Mouse (Mus musculus) cerebellum, adult 9-11 months (tissue): ENCODE results near the gene Agap1.

ENCODE experiments used
- DNase-seq: peaks from one replicate; pipeline ENCODE4 v3.0.0; 2022

Agap1 gene

DNA sequence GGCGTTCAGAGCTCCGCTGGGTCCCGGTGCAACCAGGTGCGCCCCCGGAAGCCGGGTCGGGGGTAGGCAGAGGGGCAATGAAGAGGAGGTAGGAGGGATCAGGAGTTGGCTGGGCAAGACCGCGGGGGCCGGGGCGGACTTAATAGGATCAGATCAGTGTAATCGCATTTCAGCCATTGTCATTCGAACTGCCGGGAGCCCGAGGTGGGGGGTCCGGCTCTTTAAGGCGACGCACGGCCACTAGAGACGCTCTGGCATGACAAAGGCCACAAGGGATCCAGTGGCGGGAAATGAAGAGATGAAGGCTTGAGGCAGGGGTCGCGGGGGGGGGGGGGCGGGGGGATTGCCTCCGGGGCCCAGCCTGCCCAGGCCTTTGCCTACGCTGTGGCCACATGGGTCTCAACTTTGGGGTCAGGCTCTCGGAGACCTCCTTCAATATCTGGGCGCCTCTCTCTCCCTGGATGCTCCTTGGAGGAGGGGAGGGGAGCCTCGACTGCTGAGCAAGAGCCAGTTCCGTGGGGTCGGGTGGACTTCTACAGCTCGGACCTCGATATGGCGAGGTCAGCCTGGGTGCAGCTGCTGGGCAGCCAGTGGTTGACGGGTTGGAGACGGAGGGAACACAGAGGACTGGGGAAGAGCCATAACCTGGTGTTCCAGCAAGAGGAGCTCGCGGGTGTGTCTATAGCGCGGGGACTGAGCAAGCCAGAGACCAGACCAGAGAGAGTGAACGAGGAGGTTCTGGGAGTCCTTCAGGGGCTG, 468.5 kb downstream of the Agap1 start:
- no peak for DNase-seq

DNA sequence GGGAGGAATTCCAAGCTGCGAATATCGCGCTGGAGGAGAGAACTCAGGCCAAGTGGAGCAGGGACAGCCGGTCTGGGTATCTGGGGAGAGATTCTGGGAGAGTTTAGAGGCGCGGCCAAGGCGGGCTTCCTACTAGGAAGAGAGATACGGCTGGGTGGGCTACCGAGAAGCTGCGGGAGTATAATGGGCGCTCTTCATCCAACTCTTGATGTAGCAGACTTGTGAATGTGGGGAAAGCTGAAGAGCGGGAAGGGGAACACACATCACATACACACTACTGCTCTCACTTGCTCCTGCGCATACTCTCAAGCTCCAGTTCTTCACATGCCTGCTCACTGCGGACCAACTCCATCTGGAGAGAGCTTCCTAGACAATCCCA, 469.0 kb downstream of the Agap1 start:
- DNase-seq, result no peak

DNA sequence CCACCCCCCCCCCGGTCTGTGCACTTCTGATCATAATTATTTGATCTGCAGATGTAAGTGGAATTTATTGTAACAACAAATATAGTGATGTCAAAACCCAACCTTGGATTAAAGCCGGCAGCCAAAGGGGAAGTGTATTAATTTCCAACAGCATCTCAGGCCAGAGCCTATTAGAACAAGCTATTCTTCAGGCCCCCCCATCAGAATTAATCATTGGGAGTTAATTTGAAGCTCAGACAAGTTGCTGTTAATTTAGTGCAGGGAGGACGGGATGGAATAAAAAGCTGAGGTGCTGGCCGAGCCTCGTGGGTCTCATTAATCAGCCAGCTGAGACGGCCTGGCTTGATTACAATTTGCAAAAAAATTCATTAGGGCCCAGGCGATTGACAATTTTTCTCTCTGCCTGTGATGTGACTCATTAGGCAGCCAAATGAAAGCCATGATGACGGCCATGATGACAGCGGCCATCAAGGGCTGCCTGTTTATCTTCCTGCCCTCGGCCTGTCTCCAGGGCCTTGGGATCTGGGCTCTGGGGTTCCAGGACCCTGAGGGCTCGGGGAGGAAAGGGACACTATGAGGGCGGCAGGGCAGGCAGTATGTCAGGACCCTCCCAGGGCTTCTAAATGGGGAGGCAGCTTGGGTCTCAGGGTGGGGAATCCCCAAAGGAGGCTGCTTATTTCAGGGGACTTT, 471.0 kb downstream of the Agap1 start:
- no peak for DNase-seq

DNA sequence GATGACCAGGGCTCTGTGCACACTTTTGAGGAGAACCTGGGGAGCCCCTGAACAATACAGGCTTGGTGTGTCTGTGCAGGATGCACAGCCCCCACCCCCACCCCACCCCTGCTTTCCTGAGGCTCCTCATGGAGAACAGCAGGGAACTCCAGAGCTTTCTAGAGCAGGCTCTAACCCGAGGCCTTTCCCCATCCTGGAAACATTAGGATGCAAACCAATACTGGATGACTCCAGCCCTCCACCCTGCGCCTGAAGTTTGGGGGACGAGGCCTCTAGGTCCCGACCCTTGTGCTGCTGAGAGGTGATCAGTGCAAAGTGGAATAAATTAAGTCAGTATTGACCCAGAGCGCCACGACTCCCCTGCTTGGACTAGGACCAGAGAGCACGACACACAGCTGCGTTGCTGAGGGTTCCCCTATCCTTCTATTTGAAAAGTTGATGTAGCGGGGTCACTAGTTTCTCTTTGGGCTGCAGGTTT, 472.0 kb downstream of the Agap1 start:
- DNase-seq, result no peak

DNA sequence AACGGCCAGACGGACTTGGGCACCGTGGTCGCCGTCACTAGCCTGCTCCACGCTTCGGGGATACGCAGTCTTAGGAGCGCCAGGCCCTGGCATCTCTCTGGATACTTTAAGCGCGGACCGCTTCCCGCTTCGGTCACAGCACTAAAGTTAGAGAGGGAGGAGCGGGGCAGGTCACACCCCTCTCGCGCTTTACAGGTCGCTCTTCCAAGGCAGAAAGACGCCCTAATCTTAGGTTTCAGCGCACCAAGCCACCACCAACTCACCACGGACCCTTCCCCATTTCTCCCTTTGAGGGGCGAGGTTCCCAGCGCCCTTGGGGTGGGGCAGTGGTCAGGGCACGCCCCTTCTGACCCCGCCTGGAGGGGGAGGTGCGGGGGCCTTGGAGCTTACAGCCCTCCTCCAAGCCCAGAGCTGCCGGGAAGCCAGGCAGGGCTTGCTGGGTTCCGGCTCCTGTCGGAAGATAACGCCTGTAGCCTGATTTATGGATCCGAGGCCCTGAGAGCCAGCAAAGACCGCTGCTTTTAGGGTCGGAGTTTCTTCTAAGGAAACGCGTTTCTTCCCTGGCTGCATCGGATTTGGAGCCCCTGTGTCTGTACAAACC, 472.6 kb downstream of the Agap1 start:
- DNase-seq, result no peak

DNA sequence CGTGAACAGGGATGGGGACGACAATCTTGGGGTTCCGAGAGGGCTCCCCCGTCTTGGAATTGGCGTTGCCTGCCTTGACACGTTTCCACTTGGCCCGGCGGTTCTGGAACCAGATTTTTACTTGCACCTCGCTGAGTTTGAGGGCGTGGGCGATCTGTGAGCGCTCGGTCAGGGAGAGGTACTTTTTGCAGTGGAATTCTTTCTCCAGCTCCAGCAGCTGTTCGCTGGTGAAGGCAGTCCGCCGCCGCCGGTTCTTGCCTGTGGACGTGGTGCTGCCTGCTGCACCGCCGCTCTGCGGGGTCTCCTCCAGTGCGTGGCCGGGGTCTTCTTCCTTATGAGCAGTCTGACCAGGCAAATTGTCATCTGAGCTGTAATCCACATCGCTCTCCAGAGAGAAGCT, 474.1 kb downstream of the Agap1 start:
- no peak for DNase-seq

DNA sequence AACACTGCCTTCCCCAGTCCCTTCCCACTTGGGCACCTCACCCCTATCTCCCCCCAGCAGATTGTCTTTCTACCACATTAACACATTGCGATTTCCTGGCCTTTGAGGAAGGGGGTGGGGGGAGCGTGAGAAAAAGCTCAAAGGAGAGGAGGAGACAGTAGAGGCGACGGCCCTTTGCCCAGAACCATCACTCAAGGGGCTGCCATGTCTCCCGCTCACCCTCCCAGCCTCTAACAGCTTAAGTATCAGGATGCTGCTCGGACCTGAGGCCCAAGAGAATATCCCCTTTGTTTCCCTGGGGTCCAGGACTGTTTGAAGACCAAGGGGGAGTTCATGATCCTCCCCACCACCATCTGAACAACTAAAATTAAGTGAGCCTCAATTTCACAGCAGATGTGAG, 474.6 kb downstream of the Agap1 start:
- no peak for DNase-seq

DNA sequence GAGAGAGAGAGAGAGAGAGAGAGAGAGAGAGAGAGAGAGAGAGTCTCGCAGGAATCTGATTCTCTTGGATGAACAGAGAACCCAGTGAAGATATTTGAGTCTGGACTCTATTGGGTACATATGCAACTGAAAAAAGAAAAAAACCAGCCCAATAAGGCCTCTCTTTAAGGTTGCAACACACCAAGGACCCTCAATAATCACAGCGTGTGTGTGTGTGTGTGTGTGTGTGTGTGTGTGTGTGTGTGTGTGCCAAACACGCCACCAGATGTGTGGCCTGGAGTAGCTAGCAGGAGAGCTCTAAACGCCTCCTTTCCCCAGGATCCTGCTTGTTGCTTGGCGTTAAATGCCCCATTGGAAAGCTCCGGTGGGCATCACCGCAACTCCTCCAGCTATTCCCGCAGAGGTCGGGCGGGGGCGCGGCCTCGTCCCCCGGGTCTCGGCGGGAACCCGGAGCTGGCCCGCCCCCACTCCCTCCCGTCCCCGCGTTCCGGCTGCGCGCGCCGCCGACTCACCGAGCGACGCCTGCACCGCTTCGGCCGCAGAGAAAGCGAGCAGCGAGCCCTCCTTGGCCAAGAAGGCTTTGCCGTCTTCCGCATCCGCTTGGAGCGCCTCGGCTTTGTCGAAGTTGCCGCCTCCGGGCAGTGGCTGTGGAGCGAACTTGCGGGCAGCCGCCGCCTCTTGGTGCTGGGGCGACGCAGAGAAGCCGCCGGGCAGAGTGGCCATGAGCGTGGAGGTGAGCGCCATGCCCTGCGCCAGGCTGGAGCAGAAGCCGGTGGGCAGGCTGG, 475.3 kb downstream of the Agap1 start:
- no peak for DNase-seq

DNA sequence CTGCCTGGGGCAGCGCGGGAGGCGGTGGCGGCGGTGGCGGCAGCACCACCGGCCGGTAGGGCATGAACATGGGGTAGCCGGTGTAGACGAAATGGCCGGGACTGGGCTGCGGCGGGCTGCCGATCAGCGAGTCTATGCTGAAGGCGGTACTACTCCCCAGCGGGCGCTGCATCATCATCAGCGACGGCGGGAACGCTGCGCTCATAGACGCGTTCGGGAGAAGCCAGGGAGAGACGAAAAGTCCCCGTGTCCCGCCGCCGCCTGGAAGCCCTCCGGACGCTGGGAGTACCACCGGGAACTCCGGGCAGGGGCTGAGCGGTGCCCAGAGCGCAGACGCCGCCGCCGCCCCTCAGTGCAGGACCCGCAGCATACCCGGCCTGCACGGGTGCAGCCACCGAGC, 475.9 kb downstream of the Agap1 start:
- no peak for DNase-seq

DNA sequence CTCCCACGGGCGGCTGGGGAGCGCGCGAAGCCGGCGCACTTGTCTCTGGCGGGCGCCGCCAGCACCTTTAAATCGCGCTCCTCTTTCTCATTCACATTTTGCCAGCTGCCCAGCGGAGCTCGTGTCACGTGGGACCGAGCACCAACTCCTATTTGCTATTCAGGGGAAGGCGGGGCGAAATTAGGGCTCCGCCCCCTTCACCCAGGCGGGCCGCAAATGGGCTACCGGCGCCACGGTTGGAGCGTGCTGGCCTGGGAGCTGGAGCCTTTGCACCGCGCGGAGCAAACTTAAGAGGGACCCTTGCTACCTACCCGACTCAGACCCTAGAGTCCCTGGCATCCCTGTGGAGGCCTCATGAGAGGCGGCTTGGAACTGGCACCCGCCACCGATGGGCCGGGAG, 476.5 kb downstream of the Agap1 start, which contains the start of gene Gbx2:
Gene Gbx2, minus strand, starts transcription at position 60 of the 400 bp plus-strand sequence.
- no peak for DNase-seq

DNA sequence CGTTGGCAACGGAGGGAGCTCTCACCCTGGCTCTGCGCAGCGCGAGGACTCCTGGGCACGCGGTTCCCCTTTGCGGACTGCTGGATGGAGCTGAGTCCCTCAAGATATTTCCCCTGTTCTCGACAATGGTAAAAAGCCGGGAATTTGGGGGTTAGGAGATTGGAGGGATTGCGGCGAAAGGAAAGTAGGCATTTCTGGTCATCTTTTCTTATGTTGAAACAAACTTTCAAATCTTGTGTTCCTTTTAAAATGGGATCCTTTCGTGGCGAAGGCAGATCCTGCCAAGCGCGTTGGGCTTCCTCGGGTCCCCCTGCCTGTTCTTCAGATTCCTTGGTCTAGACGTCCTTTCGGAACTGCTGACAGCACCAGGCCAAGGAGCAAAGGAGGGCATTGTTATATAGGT, 477.4 kb downstream of the Agap1 start:
- DNase-seq, result no peak

DNA sequence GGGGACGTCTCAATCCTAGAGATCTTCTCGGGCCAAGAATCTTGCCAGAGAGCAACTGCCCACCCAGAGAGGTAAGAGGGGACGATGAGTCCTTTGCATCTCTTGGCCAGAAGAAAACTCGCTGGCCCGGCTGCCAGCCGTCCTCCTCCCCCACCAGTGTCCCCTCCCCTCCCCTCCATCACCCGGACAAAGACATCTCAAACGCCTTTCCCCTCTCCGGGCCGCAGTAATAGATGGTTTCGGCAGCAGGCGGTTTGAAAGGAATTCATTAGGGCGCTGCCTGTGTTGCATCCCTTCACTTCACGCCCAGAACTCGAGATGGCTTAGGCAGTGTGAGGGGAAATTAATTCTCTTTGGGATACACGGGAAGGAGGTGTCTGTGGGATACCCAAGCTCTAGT, 478.0 kb downstream of the Agap1 start:
- no peak for DNase-seq

DNA sequence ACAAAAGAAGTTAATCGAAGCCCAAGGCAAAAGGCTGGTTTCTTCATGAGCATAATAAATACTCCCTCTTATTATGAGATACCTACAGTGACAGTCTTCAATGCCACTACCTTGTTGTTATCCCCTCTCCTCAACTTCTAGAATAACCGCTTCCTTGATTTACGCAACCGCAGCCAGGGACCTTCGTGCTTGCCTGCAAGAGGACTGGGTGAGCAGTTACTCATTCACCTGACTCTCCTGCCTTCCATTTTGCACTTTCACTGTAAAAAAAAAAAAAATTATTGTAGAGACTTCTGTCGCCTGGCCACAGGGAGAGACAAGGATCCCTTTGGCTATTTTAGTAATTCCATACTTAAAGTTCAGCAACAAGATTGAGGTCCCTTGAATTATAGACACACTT, 478.4 kb downstream of the Agap1 start:
- no peak for DNase-seq

DNA sequence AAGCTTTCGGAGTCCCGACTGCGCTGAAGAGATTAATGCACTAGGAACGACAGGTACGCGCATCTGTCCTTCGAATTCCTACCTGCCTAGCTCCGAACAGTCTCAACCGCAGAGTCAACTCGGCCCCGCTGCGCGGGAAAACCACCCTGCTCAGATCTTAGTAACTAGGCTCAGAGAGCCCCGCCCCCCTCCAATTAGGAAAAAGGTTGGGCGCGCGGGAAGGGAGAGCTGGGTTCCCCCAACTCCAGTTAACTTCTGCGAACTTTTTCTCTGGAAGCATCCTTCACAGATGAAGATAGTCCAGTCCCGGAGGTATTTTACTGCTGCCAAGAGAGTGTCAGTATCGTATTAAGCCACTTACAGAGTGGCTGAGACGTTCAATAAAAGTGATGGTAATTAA, 479.2 kb downstream of the Agap1 start:
- no peak for DNase-seq

DNA sequence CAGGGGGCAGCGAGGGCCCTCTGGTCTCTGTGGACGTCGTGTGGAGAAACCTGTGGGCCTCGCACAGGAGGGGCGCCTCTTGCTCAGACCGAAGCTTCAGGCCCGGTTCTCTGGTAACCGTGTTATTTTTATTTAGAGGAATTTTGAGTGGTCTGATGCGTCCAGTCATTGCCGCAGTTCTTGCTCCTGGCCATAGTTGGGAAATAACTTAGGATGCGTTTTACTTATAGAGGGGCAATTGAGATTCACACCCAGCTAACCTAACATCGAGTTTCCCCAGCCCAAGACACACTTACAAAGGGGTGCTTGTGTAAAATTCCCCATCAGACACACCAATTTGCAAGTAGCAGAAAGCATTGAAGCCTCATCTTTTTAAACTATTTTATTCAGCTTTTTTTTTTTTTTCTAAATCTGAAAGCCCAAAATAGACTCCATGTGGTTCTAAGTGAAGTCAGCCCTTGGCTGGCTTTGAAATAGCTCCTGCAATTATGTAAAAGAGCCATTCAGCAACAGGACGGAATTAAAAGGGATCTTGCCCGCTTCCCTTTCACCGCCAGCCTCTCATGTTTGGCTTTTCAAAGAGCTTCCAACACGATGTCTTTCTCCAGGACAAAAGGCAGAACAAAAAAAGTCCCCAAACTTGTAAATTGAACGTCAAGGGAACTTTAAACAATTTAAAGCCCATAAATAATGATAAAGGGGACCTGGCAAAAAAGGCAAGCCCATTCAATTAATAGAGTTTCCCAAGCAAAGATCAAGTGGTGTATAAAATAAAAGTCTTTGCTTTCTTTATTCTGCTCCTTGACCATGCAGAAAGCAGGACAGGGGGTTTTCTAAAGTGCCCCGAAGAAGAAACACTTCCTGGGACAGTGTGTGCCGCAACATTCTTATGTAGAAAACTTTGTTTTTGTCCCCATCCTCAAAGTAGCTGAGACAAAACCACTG, 480.0 kb downstream of the Agap1 start:
- DNase-seq, result no peak

DNA sequence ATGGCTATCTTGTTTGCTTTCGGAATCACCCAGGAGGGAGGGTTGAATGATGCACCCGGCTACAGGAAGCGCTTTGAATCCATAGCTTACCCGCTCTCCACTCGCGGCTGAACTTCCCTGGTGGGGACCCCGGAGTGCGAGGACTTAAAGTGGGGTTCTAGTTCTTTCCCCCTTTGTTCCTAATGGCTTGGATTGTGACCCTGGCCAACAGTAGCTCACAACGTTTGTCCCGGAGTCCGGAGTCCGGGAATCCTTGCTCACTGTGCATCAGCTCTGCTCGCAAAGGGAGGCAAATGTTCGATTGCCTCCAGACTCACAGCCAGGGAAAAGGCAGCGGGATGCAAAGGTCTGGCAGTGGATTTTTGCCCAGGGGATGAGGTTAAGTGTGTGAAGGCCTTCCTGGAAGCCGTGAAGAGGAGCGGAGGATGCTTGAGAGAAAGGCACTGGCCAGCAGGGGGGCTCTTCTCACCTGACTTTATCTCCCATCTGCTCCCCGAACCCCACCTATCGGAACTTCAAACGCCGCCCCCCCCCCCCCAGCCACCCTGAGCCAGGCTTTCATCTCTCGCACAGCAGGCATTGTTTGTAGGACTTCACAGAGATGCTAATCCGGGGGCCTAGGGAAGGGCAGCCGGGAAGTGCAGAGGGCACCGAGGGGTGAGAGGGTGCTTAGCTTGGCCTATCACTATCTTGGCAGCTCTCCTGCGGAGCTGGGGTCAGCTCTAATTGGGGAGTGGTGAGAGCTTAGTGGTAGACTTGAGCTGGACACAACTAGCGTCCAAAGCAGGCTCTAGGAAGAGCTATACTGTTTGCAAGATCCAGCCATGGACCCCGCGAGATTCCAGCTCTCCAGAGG, 481.1 kb downstream of the Agap1 start:
- no peak for DNase-seq

DNA sequence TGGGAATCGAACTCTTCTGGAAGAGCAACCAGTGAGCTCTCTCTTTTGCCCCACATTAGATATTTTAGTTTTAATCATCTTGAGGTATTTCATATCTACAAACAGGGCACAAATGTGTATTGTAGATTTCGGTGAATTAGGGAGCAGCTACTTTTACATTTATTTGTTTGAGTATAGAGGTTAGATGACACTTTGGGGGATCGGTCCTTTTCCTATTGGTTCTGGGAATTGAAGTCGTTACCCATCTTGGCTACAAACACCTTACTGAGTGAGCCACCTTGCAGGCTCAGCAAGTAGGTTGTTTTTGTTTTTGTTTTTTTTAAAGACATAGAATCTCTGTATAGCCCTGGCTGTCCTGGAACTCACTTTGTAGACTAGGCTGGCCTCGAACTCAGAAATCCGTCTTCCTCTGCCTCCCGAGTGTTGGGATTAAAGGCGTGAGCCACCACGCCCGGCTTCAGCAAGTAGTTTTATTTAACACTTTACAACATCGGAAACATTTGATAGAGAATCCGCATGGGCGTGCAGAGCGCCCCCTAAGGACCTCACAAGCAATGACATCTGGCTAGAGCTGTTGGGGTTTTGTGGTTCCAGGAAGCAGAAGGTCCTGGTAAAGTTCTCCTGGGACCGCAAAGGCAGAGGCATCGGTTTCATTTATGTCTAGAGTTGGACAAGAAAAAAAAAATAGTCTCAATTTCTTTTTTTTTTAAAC, 484.4 kb downstream of the Agap1 start:
- no peak for DNase-seq

DNA sequence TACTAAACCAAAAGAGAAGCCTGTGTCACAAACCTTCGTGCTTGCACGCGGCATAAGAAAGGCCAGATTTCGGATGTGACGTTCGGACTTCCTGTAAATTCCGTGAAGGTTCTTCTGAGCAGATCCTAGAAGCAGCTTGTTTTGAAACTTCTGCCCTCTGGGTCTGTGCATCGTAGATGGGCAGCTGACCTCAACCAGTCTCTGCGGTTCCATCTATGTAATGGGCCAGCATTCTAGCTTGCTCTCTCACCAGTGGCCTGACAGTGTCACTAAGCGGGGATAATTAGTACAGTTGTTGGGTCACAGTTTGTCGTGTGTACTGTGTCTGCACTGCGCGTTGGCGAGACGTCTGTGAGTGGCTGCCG, 485.0 kb downstream of the Agap1 start:
- DNase-seq, result no peak

DNA sequence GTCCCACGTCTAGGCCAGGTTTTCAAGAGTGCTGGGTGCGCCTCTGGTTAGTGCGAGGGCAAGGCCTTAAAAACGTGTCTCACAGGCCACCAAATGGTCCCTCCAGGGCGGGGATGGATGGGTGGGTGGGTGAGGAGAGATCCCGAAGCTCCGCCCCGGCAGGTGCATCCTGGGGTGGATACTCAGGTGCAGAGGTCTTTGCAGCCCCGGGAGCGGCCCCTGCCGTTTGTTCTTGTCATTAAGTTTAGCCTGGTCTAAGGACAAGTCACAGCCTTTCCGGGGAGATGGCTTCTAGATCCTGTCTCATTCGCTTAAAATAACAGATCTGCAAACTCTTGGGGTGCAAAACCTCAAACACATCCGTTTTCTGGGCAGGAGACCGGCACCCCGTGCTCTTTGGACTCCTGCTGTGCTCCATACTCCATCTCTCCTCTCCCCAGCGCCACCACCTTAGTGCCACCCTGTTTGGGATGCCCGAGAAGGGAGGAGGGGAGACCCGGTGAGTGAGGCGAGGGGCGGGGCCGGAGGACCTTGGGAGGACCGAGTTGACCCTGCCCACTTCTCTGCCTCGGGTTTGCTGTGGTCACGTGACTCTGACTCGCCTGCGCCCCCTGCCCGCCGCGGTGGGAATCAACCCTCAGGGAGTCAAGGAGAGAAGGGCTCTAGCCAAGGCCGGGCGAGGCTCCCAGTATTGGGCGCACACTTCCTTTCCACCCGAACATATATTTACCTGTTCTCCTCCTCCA, 485.5 kb downstream of the Agap1 start:
- peak; percentile 44 for DNase-seq
